ENCODE assay signal across 7 mouse cellular contexts in genomic region chr10:53347787-53348755, GRCm38 (mm10). TPM values are rescaled to one million over a fixed set of nuclear protein-coding genes. Genes with fewer than 3 reads are reported as not detected.
DNase-seq lines count a peak whose midpoint lies in the region; TF ChIP-seq lines count a peak whose summit lies in the region.

No protein-coding gene starts in this region.

- H3K4me3 ChIP-seq in cortical plate, adult 2 months (ENCODE audit: insufficient read depth, low read length) = no peak overlapping the region

- TF ChIP-seq POLR2A in cortical plate, adult 2 months (IDR thresholded peaks at IDR 0.05; ENCODE audit: extremely low read depth, insufficient read depth, low read length) = no peak

- no peak overlapping the region for H3K27ac ChIP-seq in cortical plate, adult 2 months (ENCODE audit: insufficient read depth, low read length)

- H3K4me1 ChIP-seq in cortical plate, adult 2 months (ENCODE audit: control insufficient read depth, insufficient read depth, low read length) = no peaks in the 10 kb centered on the region; the same call in 1 of the 2 replicates

- TF ChIP-seq CTCF in cortical plate, adult 2 months (IDR thresholded peaks at IDR 0.05; ENCODE audit: extremely low read depth, insufficient read depth, low read length) = peak; percentile 74

- DNase-seq in CD8-positive naive resting alpha-beta T cell, adult 2 months (ENCODE audit: low read depth in 2 of 2, low spot score in 2 of 2) = peak; percentile 64 to 68
- DNase-seq in R1 (ENCODE audit: low read depth, low spot score) = peak; percentile 67
- peak; percentile 62 for DNase-seq in heart, postnatal 4 days
- DNase-seq in layer of hippocampus, adult 11-12 months (ENCODE audit: low spot score) = peak; percentile 76
- peak; percentile 70 for DNase-seq in lung, postnatal 14 days
- DNase-seq in right cerebral cortex, adult 18-20 months = peak; percentile 74

RNA-seq across cellular contexts. Expression of gene Pln, which starts 10.6 kb away (rescaled TPM):
- 3.2 and 3.3 TPM in 2 replicates for polyA plus RNA-seq in cortical plate, adult 2 months (2012; rRNA removed)
- total RNA-seq in heart, postnatal 4 days (2021) = 1,000 to 10,000 TPM; 3,107 to 3,542 TPM

RNA-seq across cellular contexts. Expression of gene Cep85l, which starts 31.7 kb away (rescaled TPM):
- polyA plus RNA-seq in cortical plate, adult 2 months (2012; rRNA removed) = 7.8 and 8.0 TPM in 2 replicates
- 10 to 100 TPM; 21.1 to 21.5 TPM for total RNA-seq in heart, postnatal 4 days (2021)
